Mouse (Mus musculus) left cerebral cortex, postnatal 36 days (tissue): ENCODE results near the gene Csf3. TPM values are rescaled to one million over a fixed set of nuclear protein-coding genes. Genes with fewer than 3 reads are reported as not detected.
"Not testable (repeated sequence)": the region's sequence is repeated elsewhere in the genome, so short reads cannot be mapped to it uniquely, and the experiment has no call there.

ENCODE experiments used
- DNase-seq, 2 experiments: peaks; one replicate each; pipeline ENCODE4 v3.0.0; 2021 to 2022; ENCODE audit warnings: low spot score in 2 of 2, mixed read lengths in 1 of 2
- intact Hi-C: fragments of 180-260 bp; cut with DNase I; formaldehyde crosslinking; loops from one replicate; pipeline ENCODE4 v1.15.1; 2025
- total RNA-seq, 2 experiments: library from RNA; stranded (reverse); gene quantifications; 2 replicates each; pipeline ENCODE4 v1.2.3; 2021

Csf3 gene
- total RNA-seq, 2 experiments from 2014 or later: not detected

DNA sequence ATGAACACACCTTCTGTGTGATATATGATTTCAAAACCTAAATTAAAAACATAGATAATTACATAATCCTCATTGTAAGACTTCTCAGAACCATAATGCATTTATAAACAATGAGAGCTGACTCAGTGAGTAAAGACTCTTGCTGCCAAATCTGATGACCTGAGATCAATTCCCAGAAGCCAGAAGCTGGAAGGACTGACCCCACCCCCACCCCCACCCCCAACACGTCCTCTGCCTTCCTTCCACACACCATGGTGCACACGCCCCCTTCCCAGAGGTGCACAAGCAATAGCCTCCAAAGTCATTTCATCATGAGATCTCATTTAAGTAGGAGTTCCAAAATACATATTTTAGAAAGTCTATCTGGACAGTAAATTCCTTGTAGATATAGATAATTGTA lies 19.7 kb downstream of the Csf3 start:
- intact Hi-C loops: no loop called here
- no peak for DNase-seq

DNA sequence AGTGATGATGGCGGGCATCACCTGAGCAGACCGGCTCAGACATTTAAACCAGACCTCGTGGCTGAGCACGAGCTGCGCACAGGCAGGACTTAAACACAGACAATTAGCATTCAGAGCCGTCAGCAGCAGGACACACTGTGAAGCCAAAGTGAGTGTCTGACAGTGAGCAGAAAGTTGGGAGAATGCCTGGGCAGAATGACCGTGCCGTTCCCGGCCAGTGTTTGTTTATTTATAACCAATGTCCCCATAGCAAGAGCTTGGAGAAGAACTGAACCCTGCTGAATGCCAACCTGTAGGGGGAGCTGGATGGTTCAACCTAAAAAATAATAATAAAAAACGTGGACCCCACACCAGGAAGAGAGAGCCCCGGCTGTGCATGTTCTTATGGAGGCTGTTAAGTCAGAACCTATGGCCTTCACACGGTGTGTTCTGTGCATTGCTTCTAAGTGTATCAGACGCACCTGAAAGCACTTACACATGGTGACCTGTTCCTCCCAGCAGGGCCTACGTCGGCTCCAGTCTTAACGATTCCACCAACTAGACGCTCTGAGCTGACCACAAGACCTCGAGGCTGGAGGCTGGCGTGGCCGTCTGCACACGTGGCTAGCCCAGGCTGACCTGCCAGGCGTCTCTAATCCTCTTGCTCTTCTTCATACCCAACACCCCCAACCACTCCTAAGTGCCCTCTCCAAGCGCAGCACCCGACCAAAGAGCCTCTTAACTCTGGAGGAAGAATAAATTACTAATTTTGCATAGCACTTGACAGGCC lies 20.6 kb downstream of the Csf3 start:
- peak; percentile 50 to 65 for DNase-seq
- intact Hi-C loops: no loop called here

DNA sequence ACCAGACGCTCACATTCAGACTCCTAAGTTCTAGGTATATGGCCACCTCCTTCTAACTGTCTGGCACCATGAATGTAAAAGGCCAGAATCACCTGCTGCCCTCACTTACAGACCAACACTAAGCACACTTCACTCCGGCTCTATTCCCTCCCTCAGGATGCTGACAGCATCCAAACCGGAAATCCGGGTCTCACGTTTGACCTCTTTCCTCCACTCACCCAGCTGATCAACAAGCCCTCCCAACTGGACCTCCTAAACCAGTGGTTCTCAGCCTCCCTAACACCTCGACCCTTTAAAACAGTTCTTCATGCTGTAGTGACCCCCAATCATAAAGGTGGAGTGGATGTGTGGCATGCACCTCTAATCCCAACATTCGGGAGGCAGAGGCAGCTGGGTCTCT lies 22.0 kb downstream of the Csf3 start:
- intact Hi-C loops: no loop called here
- DNase-seq: no peak

DNA sequence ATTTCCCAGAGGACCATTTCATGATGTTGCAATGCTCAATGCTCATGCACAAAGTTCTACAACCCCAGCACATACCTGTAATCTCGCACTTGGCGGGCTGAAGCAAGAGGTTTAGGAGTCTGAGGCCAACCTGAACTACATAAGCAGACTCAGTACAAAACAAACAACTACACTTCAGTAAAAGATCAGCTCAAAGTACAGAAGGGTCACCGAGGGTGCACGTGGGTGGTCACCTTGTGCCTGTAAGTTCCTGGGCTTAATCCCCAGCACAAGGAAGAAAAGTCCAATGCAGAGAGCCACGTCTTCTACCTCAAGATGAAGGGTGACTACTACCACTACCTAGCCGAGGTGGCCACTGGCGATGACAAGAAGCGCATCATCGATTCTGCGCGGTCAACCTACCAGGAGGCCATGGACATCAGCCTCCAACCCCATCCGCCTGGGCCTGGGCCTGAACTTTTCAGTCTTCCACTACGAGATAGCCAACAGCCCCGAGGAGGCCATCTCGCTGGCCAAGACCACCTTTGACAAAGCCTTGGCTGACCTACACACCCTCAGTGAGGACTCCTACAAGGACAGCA lies 25.0 kb downstream of the Csf3 start:
- DNase-seq: no peak
- intact Hi-C loops: no loop called here

DNA sequence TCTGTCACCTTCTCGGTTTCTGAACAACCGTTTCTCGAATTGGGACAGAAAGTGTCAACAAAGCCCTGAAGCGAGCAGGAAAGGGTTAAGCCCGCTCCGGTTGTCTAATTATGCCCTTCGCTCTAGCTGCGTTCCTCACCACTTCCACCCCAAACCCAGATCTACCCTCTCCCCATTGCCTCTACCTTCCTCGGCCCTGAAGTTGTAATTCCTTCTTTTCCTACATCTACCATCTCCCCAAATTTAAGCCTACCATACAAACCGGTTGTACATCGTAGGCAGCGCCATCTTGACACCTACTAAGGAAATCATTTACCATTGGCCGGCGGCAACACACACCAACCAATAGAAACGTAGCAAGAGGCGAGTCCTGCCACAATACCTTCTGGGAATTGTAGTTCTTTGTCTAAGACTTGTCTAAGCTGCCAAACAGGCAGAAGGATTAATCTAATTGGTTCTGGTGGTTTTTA lies 28.1 kb downstream of the Csf3 start, which contains the start of gene Med24:
Med24 (minus strand) TSS at position 317 of the 470 bp plus-strand sequence.
- intact Hi-C loops: no loop called here
- DNase-seq: peak; percentile 84 to 89

DNA sequence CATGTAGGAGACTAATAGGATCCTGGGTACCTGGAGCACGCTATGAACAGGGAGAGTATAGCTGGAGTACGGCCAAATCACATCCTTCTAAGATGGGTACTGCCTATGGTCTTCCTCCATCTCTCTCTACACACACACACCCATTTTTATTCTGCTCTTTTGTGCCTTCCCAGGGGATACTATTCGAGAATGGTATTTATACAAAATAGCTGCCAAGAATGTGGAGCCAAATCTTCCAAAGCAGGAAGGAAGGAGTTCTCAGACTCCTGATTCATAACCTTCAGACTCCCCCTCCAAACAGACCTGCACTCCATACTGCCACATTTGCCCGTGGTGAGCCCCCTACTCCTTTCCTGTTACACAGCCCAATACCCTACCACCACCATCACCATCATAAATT lies 29.7 kb downstream of the Csf3 start:
- intact Hi-C loops: no loop called here
- DNase-seq: no peak

DNA sequence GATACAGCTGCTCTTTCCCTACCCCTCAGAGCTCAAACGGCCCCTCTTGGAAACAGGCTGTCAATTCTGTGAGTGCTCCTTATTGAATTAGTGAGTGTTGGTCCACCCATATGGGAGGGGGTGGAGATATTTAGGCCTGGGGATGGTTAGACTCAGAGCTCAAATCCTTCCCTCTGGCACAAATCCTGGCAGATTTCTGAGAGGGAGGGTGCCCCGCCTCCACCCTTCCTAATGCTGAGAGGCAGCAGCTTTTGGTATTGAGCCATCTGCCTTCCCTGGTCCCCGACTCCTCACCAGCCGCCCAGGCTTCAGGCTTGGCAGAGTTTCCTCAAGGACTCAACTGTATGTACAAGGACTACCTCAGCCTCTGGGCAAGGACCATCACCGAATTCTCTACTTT lies 30.1 kb downstream of the Csf3 start:
- intact Hi-C loops: no loop called here
- peak; percentile 81 to 82 for DNase-seq

DNA sequence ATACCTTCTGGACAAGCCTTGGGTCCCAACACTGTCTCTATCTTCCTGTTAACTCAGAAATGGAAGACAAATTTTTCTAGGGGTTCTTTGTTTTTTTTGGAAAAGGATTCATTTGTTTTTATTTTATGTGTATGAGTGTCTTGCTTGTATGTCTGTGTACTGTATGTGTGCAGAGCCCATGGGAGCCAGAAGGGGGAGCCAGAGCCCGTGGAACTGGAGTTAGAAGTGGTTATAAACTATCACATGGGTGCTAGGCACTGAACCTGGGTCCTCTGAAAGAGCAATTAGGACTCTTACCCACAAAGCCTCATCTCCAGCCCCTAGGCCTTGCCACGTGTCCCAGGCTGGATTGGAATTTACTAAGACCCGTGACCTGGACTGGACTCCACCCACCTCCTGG lies 33.0 kb downstream of the Csf3 start:
- intact Hi-C loops: no loop called here
- no peak for DNase-seq

DNA sequence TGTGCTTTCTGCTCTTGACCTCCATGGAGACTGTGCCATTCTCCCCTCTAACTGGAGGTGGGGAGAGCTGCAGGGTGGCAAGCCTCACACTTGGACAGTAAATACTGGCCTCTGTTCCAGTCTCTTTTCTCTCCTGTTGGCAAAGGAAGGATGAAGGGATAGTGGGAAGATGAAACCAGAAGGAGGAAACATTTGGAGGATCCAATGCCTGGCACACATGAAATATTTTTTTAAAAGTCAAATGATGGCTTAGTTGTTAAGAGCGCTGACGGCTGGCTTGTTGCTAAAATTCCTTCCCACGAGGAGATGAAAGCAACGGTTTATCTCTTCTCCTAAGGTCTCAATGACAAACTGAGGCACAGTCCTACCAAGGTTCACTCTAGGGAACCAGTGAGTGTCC lies 34.0 kb downstream of the Csf3 start:
- DNase-seq: peak in 1 of 2 experiments; percentile 26
- intact Hi-C loops: no loop called here

DNA sequence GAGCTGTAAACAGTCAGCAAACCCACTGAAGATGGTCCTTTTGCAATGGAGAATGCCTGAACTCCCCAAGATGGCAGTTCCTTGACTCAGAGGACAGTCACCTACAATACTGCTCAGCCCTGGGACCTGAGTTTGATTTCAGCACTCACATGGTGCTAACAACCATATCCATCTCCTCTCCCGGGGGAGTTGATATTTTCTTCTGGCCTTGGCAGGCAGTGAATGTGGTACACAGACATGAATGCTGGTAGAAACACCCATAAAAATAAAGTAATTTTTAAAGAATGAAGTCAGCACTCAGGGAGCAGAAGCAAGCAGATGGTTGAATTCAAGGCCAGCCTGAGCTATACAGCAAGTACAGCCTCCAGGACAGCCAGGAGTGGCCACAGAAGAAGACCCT lies 35.1 kb downstream of the Csf3 start:
- intact Hi-C loops: no loop called here
- DNase-seq: no peak

DNA sequence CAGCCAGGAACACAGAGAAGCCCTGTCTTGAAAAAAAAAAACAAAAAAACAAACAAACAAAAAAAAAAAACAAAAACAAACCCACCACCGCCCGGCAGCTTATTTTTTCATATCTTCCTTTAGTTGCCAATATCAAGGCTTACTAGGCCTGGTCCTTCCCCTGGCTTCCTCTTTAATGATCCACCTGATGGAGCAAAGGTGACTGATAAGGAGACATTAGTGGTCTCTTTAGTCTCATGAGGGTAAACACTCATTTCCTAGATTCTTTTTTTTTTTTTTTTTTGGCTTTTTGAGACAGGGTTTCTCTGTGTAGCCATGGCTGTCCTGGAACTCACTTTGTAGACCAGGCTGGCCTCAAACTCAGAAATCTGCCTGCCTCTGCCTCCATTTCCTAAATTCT lies 36.2 kb downstream of the Csf3 start:
- DNase-seq, intact Hi-C loops: not testable (repeated sequence)

DNA sequence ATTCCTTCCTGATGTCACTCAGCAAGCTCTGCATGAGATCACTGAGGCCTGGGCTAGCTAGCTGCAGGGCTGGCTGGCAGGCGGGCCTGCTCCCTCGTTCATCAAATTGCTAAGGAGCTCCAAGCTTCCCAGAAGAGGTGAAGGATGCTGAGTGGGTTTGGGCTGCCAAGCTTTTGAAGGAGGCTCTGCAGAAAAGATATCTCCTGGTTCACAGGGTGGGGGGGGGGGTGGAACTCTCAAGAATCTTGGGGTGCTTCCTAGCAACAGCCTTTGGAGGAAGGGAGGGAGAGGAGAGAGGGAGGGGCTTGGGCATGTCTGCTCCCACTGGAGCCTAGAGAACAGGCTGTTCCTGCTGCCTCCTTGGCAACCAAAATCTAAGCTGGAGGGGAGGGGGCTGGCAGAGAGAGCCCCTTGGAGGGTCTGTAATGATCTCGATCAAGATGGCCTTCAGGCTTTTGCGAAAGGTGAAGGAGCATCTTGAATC lies 37.4 kb downstream of the Csf3 start:
- intact Hi-C loops: no loop called here

DNA sequence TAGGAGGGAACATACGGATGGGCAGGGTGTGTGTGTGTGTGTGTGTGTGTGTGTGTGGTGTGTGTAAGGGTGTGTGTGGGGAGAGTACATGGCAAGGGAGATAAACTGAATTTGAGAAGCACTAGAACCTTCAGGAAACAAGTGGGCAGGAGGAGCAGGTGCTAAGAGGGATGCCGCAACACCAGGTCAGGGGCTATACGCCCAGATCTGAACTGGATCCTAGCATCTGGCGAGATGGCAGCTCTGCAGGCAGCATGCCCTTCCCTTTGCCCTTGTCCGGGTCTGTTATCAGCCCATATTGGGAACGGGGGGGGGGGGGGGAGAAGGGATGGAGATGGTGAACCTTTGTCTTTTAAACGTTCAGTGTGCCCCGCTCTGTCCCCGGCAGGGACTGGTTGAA lies 37.9 kb downstream of the Csf3 start:
- intact Hi-C loops: no loop called here
- DNase-seq: no peak

More for the DNA sequence above, 37.4 kb downstream of the Csf3 start:
- peak; percentile 64 to 70 for DNase-seq

DNA sequence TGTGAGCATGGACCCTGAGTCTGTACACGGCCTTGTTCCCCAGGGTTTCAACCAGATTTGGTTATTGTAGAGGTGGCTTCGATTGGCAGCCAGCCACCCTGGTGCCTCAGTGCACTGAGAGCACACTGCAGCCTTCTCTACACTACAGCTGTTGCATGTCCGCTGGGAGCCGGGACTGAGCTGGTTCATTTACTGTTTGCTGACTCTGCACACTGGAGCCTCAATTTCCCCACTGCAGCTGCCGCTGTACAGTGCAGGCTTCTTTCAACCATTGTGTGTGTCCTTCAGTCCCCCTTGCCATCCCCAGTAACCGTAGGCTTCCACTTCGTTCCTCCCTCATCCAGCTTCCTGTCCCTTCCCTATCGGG lies 38.9 kb downstream of the Csf3 start:
- DNase-seq: peak; percentile 43 to 48
- intact Hi-C loops: loop anchor here (2.0 kb wide), 1 partner anchor 47 kb away; no protein-coding TSS in a partner anchor

DNA sequence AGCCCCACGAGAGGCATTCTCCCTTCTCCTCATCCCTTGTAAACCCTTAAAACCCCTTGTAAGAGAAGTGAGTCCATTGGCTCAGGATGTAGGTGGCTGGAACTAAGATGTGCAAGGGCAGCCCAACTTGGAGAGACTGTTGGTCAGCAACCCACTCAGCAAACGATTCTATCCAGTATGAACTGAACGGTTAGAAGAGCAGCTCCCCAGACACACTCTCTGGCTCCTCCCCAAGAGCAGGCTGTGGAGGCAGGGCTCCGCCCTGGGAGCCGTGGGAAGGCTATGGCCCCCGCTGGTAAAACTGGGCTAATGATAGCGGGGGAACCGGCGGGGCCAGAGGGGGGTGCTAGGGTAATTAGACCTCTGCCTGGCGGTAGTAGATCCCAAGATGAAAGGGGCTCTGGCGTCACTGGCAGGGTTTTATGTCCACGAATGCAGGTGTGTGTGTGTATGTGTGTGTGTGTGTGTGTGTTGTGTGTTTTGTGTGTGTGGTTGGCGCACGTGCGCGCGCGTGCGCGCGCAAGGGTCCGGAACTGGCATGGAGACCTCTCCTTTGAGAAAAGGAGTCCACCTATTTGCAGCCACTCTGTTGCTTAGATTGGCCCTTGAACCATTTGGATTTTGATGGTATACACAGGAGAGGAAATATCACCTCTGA lies 39.5 kb downstream of the Csf3 start, which contains the start of gene Thra:
Thra (plus strand) TSS at position 246 of the 658 bp plus-strand sequence.
- intact Hi-C loops: loop anchor here (2.0 kb wide), 1 partner anchor 46 kb away; no protein-coding TSS in a partner anchor
- DNase-seq: peak; percentile 70 to 77

DNA sequence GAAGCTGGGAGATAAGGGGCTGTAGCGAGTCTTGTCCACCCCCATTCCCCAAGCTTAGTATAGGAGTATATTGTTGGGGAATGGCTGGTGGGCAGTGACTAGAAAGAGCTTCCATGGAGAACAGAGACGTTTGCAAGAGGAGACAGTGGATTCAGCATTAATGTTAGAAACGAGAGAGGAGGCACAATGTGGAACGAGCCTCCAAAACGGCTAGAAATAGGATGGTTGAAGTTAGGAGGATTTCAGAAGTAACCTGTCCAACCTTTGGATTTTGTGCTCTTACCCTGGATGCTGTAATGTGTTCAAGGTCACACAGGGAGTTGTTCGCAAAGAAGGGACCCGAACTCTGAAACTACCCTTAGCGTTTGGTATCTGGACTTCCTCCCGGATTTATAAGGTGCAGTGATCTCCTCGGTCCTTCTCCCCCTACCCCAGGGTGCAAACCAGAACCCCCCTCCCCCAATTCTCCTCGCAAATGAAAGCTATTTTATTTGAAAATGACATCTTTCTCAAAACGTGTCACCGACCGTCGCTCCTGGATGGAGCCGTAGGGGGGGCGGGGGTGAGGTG lies 40.1 kb downstream of the Csf3 start:
- intact Hi-C loops: loop anchor here (2.0 kb wide), 1 partner anchor 46 kb away; no protein-coding TSS in a partner anchor
- DNase-seq: peak in 1 of 2 experiments; percentile 42

DNA sequence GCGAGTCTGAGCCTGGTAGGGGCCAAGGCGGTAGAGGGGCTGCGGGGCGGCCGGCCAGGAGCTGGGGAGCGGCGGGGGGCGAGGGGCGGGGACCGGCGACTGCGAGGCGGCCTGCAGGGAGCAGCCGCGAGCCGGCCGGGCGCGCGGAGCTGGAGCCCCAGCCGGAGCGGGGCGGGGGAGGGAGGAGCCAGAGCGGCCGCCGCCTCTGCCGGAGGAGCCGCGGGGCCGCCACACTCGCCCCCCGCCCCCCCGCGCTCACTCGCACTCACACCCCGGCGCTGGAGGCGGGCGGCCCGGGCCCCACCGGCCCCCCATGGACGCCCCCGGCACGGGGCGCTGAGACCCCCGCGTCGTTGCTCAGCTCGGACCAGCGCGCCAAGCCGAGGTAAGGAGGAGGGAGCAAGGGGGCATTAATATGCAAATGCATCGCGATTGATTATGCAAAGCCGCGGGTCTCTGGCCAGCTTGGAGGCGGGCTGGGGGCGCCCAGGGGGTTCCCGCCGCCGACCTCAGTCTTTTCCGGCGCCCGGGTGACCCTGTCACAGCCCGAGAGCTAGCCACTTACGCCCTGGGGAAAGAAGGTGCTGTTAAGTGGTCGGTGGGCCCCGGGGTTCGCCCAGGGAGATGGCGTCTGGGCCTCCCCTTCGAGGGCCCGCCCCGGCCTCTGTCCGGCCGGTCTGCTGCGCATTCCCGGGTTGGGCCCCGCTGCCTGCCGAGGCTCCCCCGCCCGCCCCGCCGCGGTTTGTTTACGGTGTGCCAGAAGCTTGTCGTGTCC lies 40.7 kb downstream of the Csf3 start:
- DNase-seq: peak; percentile 74 to 84
- intact Hi-C loops: loop anchor here (2.0 kb wide), 1 partner anchor 45 kb away; no protein-coding TSS in a partner anchor

DNA sequence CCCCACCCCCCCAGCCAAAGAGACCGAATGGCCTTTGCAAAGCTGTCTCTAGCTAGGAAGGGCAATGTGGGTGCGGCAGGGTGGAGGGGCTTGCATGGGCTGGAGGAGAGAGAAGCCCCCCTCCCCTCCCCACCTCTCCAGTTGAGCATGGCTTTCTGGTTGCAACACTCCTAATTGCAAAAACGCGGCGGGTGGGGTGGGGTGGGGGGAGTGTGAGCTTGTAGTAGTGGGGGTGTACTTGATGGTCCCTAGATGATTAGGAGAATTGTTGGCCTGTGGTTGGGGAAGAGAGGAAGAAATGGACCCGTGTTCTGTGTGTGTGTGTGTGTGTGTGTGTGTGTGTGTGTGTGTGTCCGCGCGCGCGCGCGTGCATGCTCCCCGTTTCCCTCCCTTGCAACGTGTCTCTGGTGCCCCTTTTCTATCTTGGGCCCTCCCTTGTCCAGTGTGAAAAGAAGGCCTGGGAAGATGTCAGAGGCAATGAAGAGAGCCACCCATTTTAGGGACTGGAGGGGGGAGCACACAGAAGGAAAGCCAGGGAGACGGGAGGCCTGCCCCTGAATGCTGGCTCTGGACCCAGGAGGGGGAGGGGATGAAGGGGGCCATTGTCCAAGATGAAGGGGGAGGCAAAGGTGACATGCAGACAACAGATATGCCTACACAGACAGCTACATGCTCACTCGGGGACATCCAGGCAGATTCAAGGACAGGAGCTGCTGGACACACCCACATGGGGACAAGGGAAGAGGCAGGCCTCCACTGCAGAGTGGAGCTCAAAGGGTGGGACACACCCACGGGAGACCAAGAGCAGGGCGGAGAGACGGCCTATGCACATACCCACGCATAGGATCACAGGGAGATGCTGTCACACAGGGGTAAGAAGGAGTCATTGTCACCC lies 41.6 kb downstream of the Csf3 start:
- intact Hi-C loops: no loop called here
- peak; percentile 63 to 67 for DNase-seq
